Mouse (Mus musculus): ENCODE results near the gene Sdha.

DNA sequence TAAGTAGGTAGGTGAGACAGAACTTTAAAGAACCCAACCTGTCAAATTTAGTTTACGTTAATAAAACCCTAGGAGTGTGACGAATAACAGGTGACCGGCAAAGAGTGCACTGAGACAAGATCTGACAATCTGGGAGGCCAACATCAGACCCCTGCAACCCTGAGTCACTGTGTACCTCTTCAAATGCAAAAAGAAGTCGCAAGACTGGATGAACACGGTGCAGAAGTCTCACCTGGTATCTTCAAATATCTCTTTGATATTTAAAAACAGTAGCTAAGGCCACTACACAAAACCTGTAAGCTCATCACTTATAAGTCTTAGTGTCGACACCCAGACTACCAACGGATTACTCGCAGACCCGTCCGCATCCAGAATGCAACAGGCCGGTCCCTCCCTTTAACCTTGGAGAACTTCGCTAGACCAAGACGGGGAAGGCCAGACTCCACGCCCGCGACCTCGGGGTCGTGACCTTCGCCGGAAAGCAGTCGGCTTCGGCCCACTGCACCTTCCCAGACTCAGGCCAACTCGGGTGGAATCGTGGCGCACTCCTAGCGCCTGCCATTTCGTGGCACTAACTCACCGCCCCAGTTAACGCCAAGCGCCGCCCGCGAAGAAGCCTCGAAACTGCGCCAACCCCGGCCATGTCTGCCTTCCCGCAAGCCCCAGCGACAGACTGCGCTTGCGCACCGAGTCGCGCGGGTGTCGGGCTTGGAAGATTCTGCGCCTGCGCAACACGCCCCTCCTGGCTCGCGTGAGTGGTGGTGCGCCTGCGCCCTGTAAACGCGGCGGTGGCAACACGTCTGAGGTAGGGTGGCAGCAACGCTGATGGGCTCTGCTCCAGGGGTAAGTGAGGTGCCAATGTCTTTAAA is at the start of gene Sdha, which contains the start of gene Ccdc127:
- TF ChIP-seq CEBPB (IDR thresholded peaks at IDR 0.05; ENCODE audit: insufficient read depth, poor library complexity, severe bottlenecking) (no peak), POLR2A (IDR thresholded peaks at IDR 0.05; ENCODE audit: insufficient read length, low read depth) (peak; percentile 95), SRF (IDR thresholded peaks at IDR 0.05; ENCODE audit: control insufficient read depth, insufficient read length, low read depth) (peak; percentile 35), E2F4 (IDR thresholded peaks at IDR 0.05; ENCODE audit: insufficient read depth) (no peak), POLR2AphosphoS2 (IDR thresholded peaks at IDR 0.05; ENCODE audit: insufficient read length, low read depth) (peak; percentile 97), MAX (IDR thresholded peaks at IDR 0.05; ENCODE audit: low read depth) (no peak)
